Mouse (Mus musculus) mouse embryonic stem cell (cell line): Measurements from ENCODE around the gene Sox6.

Experiments
- in situ Hi-C, 2 experiments: fragments of 300-500 bp; cut with MboI; formaldehyde crosslinking; loops; 1 replicate in 1 of 2; 3 replicates in 1 of 2; pipeline ENCODE4 v1.14.3; 2019 to 2020; ENCODE audit warnings: low sequenced_read_pairs in 2 of 2, low pct_unique_long_range_greater_than_20kb in 1 of 2, mixed read lengths in 1 of 2; ENCODE audit not compliant: unreplicated experiment in 1 of 2

Gene Sox6

GRCm38 (mm10) chr7:115865231-115865630 is 173.4 kb downstream of the Sox6 start:
- in situ Hi-C loops, result loop anchor here in 1 of 2 experiments (10.0 kb wide), 1 partner anchor 170 kb away; the partner anchor contains the start of genes 1110004F10Rik and Sox6

- in situ Hi-C loops, result loop anchor here in 1 of 2 experiments (10.0 kb wide), 1 partner anchor 170 kb away; the partner anchor contains the start of genes 1110004F10Rik and Sox6
These were observed 174.2 kb downstream of the Sox6 start for GRCm38 (mm10) chr7:115864411-115864810.

DNA sequence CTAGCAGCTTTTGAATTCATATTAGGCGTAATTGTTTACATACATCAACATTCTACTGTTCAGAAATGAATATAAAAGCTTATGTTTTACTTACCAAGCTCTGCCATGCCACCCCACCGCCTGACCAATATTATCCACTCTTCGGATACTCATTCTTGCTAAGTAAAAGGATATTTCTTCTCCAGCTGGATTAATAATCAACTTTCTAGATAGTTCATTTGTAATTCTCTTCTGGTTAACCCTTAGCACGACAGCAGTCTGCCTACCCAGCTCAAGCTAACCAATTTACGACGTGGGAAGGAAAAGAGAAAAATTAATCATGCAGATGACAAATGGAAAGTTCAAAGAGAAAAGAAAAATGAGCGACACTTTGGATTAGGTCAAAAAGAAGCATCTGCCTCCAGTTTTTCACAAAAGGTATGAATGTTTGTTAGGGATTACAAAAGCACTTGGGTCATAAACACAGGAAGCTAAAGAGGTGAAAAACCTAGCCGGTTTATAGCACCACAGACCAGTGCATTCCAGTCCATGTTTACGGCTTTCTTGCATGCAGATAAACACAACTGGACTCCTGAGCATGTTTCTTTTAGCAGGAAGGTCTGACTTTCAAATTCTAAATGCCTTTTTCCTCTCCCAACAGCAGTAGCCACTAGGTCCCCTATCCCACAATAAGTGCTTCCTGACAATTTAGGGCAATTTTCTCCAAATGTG is 178.8 kb downstream of the Sox6 start:
- in situ Hi-C loops, result loop anchor here in 1 of 2 experiments (10.0 kb wide), 1 partner anchor 175 kb away; the partner anchor contains the start of genes 1110004F10Rik and Sox6

DNA sequence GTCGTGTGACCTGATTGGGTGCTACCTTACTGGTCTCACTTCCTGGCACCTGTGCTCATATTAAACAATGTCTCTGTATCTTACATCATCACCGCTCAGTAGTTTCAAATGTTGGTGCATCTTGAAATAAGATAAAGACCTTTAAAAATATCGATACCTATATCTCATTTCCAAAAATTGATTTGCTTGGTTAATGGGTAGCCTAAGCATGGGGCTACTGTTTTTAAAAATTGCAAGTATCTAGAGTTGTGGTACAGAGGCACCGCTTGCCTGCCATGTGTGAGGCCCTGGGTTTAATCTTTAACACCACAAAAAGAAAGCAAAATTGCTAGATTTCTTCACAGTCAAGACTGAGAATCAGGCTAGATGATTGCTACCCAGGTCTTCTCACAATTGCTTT is 187.5 kb downstream of the Sox6 start:
- in situ Hi-C loops, result no loop called here

DNA sequence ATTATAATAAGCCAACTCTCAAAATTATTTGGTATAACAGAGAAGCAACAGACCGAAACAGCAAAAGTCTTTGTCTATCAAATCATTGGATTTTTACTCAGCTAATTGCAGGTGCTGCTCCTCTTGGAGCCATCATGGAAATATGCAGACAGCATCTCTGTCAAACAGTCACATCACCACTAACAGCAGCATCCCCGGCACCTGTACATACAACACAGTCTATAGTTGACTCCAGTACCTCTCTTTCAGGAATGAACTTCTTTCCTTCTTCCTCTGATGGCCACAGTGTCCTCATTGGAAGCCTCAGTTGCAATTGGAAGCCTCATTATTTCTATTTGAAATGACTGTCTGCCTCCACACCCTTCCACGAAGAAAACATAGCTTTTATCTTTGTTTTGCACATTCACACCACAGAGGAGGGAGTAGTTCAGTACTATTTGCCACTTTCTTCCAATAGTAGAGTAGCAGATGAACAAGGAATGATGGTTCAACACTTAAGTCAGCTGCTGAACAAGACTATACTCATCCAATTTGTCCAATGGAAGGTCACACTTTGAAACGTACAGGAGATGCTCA is 192.7 kb downstream of the Sox6 start:
- in situ Hi-C loops, result no loop called here

GRCm38 (mm10) chr7:115844910-115845309 is 193.7 kb downstream of the Sox6 start:
- in situ Hi-C loops, result no loop called here

- in situ Hi-C loops, result no loop called here
These were observed 194.2 kb downstream of the Sox6 start for GRCm38 (mm10) chr7:115844431-115844830.

DNA sequence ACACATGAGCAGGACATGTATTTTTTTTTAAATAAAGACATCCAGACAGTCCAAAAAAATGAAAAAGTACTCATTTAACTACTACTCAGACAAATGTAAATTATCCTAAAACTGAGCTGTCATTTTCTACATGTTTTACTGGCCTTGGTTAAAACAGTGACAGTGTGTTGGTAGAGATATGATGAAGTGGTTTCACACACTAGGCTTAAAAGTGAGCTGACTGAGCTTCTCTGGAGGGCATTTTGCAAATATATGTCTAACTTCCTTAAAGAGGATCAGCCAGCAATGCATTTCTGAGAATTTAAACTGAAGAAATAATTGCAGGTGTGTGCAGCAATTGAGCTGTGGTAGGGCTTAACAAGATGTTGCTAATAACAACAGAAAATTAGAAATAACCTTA is 196.3 kb downstream of the Sox6 start:
- in situ Hi-C loops, result no loop called here

DNA sequence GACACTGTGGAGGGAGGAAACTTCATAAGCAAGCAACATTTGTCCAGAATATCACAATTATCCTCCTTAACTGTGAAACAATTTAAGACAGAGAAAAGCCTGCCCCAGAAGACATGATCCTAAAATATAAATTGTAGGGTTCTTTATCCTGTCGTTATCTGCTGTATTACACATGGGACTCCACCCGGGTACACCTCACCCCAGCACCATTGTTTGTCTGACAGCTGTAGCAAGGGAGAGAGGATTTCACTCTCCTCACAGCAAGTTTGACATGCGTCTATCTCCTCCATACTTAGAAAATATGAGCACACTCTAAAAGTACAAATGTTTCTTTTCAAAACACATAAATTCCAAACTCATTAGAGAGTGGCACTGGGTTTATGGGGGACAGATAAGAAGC is 198.0 kb downstream of the Sox6 start:
- in situ Hi-C loops, result no loop called here

GRCm38 (mm10) chr7:115835005-115835404 is 203.6 kb downstream of the Sox6 start:
- in situ Hi-C loops, result no loop called here

DNA sequence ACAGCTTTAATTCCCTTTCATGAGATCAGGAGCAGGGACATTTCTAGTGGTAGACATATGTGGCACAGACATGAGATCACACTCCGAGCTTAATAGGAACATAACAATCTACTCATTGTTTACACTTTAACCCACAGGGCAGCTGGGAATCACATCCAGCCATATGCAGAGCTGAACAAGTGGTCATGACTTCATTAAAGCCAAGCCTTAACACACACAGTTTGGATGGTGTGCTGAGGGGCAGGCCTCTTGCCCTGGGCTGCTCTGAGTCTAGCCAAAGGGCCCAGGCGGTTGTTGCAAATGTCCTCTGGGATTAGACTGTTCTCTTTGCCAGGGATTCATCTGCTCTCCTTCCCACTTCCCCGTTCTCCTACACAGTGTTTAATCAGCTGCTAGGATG is 204.9 kb downstream of the Sox6 start:
- in situ Hi-C loops, result no loop called here

GRCm38 (mm10) chr7:115830938-115831873 is 207.4 kb downstream of the Sox6 start:
- in situ Hi-C loops, result no loop called here

DNA sequence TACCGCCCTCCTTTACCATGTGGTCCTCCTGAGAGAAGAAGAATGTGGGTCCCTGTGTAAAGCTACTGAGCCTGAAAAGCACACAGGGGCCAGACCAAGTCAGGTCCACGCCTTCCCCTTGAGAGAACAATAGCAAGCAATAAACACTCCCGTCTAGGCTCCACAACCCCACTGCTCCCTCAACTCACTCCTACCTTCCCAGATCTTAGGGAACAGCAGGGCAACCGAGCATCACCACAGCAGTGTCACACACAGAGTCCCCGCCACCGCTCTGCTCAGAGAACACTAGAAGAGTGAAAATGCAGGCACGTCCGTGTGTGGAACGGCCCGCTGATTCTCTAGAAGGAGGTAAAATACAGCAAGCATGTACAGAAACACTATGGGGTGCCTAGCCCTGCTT is 208.2 kb downstream of the Sox6 start:
- in situ Hi-C loops, result no loop called here

DNA sequence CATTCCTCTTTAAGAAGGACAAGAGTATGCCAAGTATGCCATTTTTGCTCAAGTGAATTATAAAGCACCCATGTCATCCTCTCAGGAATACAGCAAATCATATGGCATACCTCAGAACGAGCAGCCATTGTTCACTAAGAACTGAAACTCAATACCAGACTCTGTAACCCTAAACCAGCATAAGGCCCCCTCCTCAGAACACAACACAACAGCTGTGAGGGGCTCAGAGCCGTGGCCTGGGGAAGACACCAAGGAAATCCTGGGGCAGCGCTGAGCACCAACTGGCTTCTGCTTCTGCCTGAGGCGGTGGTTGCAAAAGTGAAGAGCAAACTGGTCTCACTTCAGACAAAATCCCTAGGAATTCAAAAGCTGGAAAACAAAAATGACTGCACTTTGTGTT is 208.8 kb downstream of the Sox6 start:
- in situ Hi-C loops, result no loop called here

DNA sequence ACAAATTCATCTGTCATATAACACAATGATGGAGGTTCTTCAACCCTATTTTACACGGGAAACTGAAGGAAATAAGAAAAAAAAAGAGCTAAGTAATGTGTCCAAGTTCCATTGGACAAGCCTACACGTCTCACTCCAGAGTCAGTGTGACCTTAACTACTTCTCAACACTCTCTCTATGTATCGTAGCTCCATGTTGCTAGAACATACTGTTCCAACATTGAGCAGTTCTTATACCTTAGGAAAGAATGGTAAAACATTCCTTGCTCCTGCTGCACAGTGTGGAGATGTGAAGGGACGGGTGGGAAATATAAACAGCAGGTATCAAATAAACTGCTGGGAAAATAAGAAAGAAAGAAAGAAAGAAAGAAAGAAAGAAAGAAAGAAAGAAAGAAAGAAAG is 209.3 kb downstream of the Sox6 start:
- in situ Hi-C loops, result no loop called here

DNA sequence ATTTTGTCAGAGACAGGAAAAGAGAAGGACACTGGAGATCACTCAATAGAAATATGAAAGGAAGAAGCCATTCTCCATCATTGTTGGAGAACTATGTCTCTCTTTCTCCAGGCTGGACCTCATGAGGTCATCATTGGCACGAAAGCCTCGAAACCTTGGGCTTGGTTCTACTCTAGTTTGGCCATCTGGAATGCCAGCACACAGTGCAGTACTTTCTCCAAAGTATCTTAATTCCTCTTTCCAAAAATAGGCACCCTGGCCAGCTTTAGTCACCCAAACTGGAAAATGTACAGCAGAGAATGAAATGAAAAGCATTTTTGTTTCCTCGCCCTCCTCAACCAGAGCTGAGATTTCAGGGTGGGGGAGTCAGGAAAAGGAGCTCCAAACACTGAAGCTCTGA is 213.3 kb downstream of the Sox6 start:
- in situ Hi-C loops, result no loop called here

- in situ Hi-C loops, result no loop called here
These were observed 213.9 kb downstream of the Sox6 start for GRCm38 (mm10) chr7:115824621-115825256.

- in situ Hi-C loops, result no loop called here
These were observed 219.5 kb downstream of the Sox6 start for GRCm38 (mm10) chr7:115819136-115819535.

GRCm38 (mm10) chr7:115803256-115803655 is 235.3 kb downstream of the Sox6 start:
- in situ Hi-C loops, result no loop called here
